Mouse (Mus musculus) layer of hippocampus, adult 11-12 months (tissue): ENCODE measurements at regions not wholly inside any gene's neighbourhood (a gene's known extent, or its start where the extent isn't known, plus 50 kb on each side); places are given as distances from the start of the nearest gene placed in this dataset.

Experiments used
- DNase-seq: peaks from one replicate; pipeline ENCODE4 v3.0.0; 2022; ENCODE audit warnings: low spot score

DNA sequence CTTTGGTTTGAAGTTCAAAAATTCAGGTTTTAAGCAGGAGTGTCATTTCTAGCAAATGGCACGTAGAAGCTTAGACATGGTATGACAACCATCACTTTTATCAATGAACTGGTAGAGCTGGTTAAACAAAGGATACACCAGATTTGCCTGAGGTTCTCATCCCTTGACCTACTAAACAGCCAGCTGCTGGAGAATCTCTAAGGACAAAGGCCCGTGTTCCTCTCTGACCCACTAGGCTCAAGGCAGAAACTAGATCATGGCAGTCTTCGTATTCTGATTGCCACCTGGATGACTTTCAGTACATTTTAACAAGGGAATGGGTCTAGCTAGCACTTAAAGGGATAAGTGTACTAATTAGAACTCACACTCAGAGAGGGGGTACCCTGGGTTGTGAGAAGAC lies 155.2 kb upstream of the Bcl6 start:
- no peak for DNase-seq

DNA sequence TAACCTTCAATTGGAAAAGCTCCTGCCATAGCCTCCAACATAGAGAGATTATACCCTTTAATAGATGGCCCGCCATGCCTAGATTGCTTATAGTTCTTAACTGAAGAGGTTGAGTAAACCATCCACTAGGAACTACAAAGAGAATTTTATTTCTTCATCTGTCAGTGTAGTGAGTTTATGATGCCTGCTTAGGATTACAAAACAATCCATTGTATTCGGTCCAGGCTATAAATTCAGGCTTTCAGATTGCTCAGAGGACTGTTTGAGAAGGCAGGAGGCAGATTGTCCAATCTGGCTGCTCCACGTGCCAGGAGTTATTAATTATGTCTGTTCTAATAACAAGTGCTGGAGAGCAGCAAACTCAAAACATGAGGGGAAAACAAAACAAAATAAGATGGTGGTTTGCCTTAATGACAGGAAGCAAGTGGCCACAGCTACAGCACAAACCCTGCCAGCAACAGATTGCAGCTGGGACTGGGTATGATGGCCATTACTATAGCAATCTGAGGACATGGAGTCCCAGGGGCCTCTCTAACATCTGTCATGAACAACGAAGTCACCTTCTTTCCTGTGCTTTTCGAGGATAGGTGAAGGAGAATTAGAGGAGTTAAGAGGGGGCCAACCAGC lies 154.4 kb upstream of the Bcl6 start:
- DNase-seq: no peak

DNA sequence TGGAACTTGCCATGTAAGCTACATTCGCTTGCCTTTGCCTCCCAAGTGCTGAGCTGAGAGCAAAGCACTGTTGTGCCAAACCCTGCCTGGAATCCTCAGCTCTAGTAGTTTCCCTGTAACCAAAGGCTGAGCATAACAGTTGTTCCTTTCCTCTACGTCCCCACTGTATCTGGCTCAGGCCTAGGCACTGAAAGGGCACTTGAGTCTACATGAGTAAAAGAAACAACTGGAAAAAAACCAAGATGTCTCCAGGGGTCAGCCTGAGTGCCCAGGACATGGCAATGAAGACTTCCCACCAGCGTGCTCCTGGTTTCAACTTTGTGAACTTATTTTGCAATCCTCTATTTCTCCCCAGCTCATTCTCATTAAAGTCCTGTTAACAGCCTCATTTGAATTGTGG lies 150.5 kb upstream of the Bcl6 start:
- DNase-seq: no peak

DNA sequence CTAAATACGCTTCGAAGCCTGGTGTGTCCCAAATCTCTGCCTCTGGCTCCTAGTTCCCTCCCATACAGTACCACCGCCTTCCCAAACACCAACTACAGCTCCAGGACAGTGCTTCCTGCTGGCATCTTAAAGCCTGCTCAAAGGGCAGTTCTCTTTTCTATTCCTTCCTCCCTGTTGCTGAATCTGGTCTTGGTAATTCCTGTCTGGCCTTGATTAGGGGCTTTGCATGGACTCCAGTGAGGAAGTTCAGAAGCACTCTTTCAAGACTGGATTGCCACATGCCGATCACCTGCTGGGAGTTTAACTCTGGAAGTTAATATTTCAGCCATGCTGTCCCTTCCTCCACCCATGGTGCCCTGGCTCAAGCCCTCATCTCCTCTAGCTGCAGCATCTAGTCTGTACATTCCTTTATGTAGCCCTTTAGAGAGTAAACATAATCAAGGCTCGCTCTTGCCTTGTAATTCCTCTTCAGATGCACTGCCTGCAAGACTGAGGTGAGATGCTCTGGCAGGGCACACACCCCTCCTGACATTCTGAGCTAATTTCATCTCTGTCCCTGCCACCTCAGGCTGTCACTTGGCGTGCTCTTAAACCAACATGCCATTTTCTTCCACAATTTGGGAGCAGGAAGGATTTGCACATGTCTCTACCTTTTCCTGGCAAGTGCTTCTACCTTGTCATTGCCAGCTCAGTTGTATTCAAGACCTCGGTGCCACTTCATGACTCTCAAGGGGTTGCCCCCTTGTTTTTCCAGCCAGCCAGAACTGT lies 148.8 kb upstream of the Bcl6 start:
- DNase-seq: no peak

DNA sequence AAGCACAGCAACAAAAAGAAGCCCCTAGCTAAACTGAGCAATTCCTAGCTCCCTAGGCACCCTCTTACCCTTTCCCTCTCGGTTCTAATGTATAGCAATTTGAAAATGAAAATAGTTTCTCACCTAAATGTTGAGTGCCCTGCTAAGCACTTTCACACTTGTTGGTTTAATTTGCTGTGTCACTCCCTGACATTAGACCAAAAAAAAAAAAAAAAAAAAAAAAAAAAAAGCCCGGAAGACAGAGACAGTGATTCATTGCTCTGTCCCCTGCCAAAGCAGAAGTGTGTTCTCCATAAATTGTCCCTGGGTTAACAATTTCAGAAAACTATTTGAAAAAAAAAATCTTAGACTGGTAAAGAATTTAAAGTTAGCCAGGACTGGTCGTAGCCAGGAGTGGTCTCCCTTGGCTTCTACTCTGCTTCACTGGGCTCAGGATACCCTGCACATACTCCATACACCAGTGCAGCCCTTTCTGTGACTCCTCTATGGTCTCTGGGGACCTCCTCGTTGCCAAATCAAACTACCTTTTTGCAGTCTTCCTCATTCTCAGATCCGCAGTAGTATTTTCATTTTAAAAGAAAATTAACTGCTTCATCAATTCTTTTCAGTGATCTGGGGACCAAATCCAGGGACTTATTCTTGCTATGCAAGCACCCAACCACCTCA lies 148.0 kb upstream of the Bcl6 start:
- no peak for DNase-seq

DNA sequence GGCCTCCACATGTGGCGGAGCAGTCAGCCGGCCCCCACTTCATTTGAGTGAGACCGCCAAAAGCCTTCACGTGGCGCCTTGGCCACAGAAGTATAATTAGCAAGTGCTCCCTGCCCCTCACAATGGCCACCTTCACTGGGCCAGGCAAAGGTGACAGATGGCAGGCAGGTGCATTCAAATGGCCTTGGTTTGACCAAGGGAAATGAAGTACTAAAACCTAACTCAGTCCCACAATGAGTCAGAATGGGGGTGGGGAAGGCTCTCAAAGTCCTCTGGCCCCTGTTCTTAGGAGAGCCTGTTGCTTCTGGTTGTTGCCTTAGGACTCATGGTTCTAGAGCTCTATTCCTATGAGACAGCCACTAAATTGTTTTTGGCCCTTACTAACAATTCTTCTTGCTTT lies 147.2 kb upstream of the Bcl6 start:
- no peak for DNase-seq

DNA sequence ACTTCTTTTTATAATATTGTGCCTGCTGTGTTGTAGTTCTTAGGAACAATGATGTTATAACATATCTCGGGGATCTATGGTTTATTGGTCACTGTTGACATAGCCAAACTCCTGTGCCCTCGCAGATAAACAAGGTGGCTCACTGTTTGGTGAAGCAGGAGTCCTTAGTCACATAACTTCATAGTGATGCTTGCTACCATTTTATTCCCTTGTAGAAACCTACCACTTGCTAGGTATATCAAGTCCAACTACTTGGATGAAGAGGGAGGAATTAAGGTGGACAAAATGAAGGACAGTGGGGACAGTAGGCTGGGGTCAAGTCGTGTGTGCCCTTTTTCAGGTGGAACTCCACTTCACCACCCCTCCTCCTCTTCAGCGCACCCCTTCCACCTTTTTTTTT lies 146.7 kb upstream of the Bcl6 start:
- no peak for DNase-seq

DNA sequence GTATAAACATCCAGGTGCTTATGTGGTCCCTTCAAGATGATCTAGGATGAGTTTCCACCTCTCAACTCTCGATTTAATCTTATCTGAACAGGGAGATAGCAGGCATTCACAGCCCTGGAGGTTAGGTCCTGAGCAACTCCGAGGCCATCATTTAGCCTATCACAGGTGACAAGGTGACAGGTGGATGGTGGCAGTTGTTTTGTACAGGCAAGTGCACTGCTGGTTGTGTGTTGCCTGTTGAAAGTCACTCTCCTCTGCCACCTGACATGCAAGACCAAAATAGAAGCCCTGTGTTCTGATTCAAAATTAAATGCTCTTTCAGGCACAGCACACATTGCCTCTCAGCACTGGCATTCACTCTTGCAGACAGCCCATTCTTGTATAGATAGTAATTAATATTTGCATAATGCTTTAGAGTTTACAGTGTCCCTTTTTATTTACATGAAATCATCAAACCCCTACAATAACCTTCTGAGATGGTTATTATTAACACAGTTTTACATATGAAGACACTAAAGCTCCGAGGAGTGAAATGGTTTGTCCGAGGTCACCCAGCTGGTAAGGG lies 145.9 kb upstream of the Bcl6 start:
- no peak for DNase-seq

DNA sequence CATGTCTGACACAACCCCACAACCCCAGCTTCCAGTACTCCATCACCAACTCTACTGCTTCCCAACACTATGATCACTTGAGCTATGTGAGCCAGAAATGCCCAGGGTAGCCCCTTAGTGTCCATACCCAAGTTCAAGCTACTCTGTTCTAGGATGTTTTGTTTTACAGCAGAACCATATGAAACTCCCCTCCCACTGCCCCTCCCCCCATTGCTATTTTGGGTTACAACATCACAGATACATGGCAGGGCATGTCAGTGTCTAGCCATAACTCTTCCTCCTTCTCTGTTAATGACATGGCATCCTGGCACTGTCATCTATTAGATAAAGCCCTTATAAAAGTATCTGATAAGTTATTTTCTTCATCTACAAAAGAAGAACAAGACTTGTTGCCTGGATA lies 142.0 kb upstream of the Bcl6 start:
- DNase-seq: no peak

DNA sequence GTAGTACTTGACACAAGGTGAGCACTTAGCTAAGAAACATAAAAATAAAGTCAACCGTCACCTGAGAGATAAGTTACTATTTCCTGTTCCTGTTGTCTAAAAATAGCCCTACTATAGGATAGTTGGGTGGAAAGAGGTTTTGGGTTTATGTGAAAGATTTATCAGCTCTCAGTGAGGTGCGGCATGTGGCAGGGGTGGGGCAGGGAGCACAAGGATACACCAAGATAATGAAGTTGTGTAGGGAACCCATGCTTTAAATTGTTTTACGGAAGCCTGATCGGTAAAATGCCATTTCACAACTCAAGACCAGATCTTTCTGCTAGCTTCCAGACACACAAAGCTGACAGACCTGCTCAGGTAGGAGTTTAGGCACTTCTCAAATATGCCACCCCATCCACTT lies 141.0 kb upstream of the Bcl6 start:
- no peak for DNase-seq

DNA sequence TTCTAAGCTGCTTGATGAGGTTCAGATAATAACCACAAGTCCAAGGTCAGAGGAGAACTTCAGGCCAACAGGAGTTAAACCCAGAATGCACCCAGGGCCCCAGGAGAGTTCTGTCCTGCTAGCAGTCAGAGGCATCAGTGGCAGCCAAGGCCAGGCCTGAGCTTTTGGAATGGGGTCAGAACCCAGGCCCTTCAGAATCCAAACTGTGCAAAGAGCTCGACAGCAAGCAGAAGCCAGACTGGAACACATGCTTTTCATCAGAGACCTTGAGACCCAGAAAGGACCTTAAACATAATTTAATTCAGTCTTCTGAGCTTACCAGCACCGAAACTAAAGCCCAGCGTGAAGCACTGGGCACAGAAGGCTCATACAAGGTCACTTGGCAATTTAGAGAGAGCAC lies 139.9 kb upstream of the Bcl6 start:
- DNase-seq: no peak

DNA sequence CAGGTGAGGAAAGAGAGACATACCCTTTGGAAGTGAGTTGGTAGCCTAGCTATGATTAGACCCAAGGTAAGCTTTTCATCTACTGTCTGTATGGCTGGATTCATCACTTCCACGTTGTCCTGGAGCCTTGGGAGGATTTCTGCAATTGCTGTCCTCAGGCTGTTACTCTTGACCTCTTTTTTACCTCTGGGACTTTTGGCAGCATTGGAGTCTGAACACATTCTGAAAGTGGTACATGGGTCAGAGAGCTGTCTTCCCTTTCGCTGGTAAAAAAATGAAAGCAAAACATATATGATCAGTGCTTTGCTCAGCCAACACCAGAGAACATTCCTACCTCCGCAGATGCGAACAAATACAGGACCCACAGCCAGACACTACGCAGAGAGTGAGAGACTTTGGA lies 136.1 kb upstream of the Bcl6 start:
- no peak for DNase-seq

DNA sequence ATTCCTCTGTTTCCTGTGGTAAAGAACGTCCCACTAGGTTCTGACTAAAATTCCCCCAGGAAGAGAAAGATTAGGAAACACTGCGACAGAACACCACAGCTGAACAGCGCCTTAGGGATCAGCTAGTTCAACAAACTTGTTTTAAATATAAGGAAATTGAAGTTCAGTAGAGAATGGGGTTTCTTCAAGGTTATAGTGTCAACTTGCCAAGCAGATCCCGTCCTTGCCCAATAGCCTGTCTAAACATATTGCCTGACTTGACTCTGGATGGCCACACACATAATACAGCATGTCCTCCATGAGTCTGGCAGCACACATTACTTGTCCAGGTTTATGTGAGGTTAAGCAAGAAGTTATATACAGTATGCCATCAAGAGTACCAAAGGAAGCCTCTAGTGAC lies 135.4 kb upstream of the Bcl6 start:
- DNase-seq: no peak

DNA sequence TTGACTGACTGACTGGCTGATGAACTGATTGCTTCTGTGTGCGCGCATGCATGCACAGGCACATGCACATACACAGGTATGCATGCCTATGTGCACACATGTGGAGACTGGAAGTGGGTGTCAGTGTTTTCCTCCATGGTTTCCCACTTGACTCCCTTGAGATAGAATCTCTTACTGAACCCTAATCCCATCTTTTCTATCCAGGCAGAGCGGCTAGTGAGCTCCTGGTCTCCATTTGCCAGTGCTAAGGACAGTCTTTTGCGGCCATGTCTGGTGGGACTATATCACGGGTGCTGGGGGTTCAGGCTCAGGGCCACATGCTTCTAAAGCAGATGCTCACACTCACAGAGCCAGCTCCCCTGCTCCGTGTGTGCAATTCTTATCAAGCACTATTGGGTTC lies 133.0 kb upstream of the Bcl6 start:
- DNase-seq: no peak

DNA sequence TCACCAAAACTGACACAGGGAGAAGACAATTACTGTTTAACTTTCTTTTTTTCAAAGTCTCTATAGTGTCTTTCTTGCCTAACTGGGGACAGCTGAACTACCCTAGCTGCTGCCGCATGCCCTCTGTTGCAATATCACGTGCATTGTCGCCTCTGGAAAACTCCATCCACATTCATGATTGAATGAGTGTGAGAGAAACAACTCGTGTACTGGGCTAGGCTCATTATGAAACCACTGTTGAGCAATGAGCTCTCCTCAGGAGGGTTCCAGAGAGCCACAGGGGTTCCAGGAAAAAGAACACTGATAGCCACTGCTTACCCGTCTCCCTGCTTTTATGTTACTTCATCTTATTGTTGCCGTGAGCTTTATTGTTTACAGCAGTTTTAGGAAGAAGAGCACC lies 132.2 kb upstream of the Bcl6 start:
- DNase-seq: no peak

DNA sequence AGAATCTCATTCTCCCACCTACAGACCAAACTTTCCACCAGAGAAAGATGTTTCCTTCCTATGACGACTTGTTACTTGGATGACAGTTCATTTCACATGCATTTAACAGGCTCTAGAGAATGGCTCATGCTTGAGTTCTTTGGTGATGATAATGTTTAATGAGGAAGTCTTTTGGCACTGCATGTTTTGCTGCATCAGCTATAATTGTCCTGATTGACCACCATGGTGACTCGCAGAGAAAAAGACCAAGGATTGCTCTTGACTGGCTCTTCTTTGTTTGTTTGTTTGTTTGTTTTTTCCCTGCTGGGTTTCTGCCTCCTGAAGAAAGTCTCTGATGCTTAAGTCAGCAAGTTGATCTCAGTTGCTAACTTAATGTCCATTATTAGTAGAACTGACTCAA lies 129.8 kb upstream of the Bcl6 start:
- no peak for DNase-seq

DNA sequence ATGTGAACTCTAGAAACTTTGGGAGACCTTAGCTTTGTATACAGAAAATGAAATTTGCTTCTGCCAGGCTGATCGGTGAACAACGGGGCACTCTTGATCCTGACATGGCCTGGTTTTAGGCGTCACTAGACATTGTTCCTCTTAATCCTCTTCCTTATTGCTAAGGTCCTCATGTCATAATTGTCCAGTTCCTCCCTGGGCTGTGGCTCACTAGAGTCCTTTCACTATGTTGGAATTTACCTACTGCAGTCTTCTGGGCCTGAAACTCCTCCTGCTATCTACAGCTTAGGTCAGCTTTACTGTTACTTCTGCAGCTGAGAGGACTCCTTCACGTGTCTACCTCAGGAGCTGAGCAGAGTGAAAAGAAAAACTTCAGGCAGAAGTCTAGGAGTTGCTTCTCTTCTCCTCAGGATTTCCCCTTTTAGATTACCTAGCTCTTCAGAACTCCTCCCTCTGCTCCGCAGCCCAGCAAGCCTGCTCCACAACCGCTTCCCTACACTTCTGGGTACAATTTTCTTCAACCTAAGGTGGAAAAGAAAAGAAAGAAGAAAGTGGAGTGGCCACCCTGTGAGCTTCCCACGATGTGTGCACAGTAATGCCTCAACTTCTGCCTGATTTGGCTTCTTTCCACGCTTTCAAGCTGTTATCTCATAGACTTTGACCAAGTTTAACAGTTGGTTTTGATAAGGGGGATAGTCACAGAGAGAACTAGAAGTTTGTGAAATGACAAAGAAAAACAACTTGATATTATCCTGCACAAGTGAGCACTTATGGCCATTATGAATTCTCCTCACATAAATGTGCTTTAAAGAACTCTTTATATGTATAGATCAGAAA lies 114.4 kb upstream of the Bcl6 start:
- DNase-seq: no peak

DNA sequence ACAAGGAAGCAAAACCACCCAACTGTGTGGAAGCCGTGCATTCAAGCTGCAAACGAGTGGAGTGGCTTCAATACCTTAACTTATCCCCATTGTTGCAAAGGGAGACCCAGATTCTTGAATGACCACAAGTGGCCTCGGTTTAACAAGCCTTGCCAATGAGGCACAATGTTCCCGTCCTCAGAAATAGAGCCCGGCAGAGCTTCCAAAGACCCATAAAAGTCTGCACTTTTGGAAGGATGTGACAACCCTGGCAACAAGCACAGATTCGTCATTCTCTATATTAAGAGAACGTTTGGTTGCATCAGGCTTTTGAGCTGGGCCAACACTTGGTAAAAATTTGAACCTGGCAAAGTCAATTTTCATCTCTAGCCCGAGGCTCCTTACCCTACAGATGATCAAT lies 108.9 kb upstream of the Bcl6 start:
- DNase-seq: no peak

DNA sequence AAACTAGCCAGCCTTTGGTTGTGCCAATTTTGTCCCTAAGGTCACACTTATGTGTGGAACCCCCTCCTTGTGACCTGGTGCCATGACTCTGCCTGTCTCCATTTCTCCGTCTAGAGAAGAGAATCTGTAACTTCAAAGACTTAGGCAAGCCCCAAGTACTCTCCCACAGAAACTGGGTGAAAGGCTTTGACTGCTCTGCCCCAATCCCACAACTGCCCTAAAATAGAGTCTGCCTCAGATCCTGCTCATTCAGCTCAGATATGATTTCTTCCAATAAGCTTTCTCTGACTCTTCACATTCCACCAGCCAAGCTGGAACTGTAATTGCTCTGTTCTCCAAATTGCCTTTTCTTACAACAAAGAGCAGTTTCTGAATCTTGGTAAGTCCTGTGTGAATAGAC lies 107.4 kb upstream of the Bcl6 start:
- no peak for DNase-seq

DNA sequence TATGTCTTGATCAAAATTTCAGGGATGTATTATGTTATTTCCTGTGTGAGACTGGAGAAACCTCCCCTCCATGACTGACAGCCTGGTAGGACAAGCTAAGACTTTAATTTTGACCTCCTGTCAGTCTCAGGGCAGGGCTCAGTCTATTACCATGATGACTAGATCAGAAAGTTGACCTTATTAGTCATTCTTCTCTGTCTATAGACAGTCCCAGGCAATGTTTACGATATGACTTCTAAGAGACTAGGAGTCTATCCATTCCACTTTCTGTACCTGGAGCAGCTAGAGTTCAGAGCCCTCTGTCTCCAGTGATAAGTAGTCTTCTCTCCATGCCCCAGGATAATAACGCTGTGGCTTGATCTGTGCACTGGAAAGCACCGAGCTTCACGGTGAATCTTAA lies 107.0 kb upstream of the Bcl6 start:
- no peak for DNase-seq

DNA sequence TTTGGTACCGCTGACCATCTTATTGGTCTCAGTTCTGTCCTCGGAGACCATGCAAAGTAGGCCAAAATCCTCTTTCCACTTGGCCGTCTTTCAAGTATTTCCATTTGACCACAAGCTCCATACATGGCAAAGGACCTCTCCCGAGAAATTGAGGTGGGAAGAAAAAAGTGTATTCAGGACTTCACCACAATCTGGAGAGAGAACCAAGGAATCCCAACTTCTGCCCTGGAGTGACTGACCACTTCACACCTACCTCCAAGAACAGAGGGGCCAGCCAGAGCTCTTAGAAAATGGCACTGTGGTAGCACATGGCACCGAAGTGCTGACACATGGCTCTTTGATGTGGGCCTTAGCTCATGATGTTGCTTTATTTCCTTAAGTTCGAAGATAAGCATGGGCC lies 105.9 kb upstream of the Bcl6 start:
- no peak for DNase-seq

DNA sequence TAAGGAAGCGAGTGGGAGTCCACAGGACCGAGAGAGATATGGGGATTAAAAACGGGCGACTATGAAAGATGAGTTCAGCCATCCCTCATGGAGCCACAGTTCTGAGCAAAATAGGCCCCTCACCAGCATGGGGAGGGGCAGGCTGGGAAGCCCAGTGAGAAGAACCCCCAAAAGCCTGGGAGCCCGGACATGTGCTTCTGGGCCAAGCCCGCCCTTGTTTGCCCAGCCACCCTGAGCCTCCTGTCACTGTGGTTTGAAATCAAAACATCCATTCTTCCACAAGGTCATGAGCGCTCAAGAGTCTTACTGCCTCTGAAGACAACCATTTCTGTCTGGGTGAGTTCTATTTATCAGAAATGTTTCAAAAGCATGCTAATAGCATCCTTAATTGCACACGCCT lies 105.0 kb upstream of the Bcl6 start:
- no peak for DNase-seq
